Mouse (Mus musculus): Measurements from ENCODE around the gene Gm5930.
"Not testable (repeated sequence)": the region's sequence is repeated elsewhere in the genome, so short reads cannot be mapped to it uniquely, and the experiment has no call there.

Gm5930 gene

GRCm38 (mm10) chr14:44338484-44338883, at the start of gene Gm5930:
Gene Gm5930, minus strand, starts transcription at chr14:44338584.
- DNase-seq, result not testable (repeated sequence)

GRCm38 (mm10) chr14:44384233-44384632, 45.8 kb upstream of the Gm5930 start:
- not testable (repeated sequence) for DNase-seq

GRCm38 (mm10) chr14:44365057-44365456, 26.7 kb upstream of the Gm5930 start, which contains the start of gene Gm8229:
Gene Gm8229, plus strand, starts transcription at chr14:44365357.
- DNase-seq, result not testable (repeated sequence)

- not testable (repeated sequence) for DNase-seq
Measured at GRCm38 (mm10) chr14:44362301-44362700, 23.9 kb upstream of the Gm5930 start.

GRCm38 (mm10) chr14:44361416-44361815, 23.0 kb upstream of the Gm5930 start:
- not testable (repeated sequence) for DNase-seq

- DNase-seq, result not testable (repeated sequence)
Measured at GRCm38 (mm10) chr14:44312049-44312448, 26.3 kb downstream of the Gm5930 start.

GRCm38 (mm10) chr14:44285280-44285679, 53.1 kb downstream of the Gm5930 start, which contains the start of gene Gm8220:
Gene Gm8220, plus strand, starts transcription at chr14:44285580.
- not testable (repeated sequence) for DNase-seq
